Mouse (Mus musculus) urinary bladder, postnatal 25 days (tissue): ENCODE measurements around the gene Olfr358.

Source experiments
- DNase-seq: peaks from one replicate; pipeline ENCODE4 v3.0.0; 2022; ENCODE audit warnings: low spot score

Gene Olfr358

GRCm38 (mm10) chr2:37009235-37009634, at the start of gene Olfr358:
TSS of gene Olfr358 (minus strand) at chr2:37009335.
- no peak for DNase-seq

GRCm38 (mm10) chr2:36997030-36997429, 12.1 kb downstream of the Olfr358 start:
- no peak for DNase-seq

GRCm38 (mm10) chr2:36993527-36993926, 15.6 kb downstream of the Olfr358 start, which contains the start of gene Olfr357:
TSS of gene Olfr357 (plus strand) at chr2:36993827.
- no peak for DNase-seq
